Mouse (Mus musculus): Measurements from ENCODE around the gene Tns1.

DNA sequence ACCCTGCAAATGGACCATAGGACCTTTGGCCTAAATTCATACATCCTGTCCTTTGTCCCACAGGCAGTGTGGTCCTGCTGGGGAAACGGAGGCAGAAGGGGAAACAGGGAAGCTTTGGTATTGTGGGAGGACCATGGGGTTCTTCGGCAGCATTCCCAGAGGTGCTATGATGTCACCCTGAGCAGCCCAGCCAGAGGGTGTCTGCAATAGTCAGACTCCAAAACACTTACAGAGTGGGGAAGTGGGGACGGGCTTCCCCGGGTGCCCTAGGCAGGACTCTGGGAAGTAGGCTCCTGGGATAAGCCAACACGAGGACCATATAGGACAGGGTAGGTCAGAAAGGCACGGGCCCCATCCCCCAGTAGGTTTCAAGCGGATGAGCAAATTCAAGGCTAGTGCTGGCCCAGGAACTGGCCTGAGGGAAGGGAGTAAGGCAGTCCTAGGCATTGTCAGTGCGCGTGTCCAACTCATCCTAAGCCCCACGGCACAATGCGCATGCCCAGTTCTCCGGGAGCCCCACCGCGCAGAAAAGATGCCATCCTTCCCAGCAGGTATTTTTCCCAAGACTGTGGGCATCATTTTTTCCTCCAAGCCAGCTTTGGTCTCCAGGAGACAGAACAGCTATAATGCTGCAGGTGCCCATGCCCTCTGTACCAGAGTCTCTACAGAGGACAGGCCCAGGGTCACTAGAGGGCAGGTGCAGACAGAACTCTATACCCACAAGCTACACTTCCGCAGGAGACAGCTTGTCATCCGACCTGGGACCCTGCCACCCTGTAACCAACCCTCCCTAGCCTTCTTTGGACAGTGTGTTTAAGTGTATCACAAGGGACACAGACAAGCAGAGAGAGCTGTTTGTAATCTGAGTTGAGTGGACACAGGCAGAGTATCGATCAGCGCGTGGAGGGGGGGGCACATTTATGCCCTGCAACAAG, 210.9 kb downstream of the Tns1 start:
- TF ChIP-seq CTCF (conservative IDR thresholded peaks at IDR 0.05; ENCODE audit: insufficient read depth, insufficient read length, low read depth, low read length) (no peak), POLR2A (IDR thresholded peaks at IDR 0.05; ENCODE audit: low read depth, low read length) (no peak)
